ENCODE assay signal across 23 mouse cellular contexts in the genomic region with DNA sequence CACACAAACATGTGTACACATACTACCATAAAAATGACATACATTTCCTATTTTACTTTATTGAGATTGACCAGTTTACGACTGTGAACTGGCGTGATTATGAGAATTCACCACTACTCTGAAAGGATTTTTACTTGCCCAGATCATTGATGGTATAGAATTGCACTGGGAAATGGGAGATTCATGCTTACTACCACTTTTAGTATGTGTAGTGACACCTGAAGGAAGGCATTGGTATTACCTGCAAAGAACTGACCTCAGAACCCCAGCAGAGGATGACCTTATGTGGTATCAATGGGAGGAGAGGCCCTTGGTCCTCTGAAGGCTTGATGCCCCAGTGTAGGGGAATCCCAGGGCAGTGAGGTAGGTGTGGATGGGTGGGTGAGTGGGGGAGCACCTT.
A peak's percentile ranks its signal among the peaks of the same experiment; 100 is the strongest.
DNase-seq lines count a peak whose midpoint lies in the region; ATAC-seq and TF ChIP-seq lines count a peak whose summit lies in the region.
"Had no signal": no experiment of that assay in that cellular context is flagged by ENCODE, and none has a peak within 500 bp of the region (broad histone marks: within the 10 kb centered on the region; RNA-seq: fewer than 3 reads in every experiment).

No protein-coding gene starts in this region.

- peak; percentile 25 for TF ChIP-seq CTCF in E14TG2a.4 (conservative IDR thresholded peaks at IDR 0.05; ENCODE audit: low read length)

- ATAC-seq in kidney, embryonic 15.5 days (replicated peaks; ENCODE audit: low FRiP score), result peak; percentile 54; the same call in 1 of the 2 replicates
- ATAC-seq: intestine, embryonic 16.5 days; midbrain, embryonic 16.5 days had no signal

- no peaks in the 10 kb centered on the region for H3K27me3 ChIP-seq in kidney, embryonic 15.5 days
- H3K27me3 ChIP-seq in E14TG2a.4 (ENCODE audit: insufficient read depth, low read length), result no peaks in the 10 kb centered on the region
- H3K27me3 ChIP-seq: embryonic facial prominence, embryonic 15.5 days; hindbrain, embryonic 15.5 days; megakaryocyte, embryonic 14.5 days had no signal

- H3K4me1 ChIP-seq in kidney, embryonic 15.5 days, result no peaks in the 10 kb centered on the region
- H3K4me1 ChIP-seq in E14TG2a.4 (replicated peaks; ENCODE audit: low read depth, low read length), result no peaks in the 10 kb centered on the region
- H3K4me1 ChIP-seq: embryonic facial prominence, embryonic 15.5 days; forebrain, embryonic 10.5 days; hindbrain, embryonic 15.5 days; megakaryocyte, embryonic 14.5 days had no signal

- no peak overlapping the region for H3K4me3 ChIP-seq in kidney, embryonic 15.5 days (replicated peaks)
- H3K4me3 ChIP-seq in E14TG2a.4 (replicated peaks; ENCODE audit: low read length), result no peak overlapping the region
- H3K4me3 ChIP-seq: embryonic facial prominence, embryonic 15.5 days; forebrain, embryonic 10.5 days; hindbrain, embryonic 15.5 days; megakaryocyte, embryonic 14.5 days had no signal

- H3K36me3 ChIP-seq in kidney, embryonic 15.5 days, result no peaks in the 10 kb centered on the region
- no peaks in the 10 kb centered on the region for H3K36me3 ChIP-seq in E14TG2a.4 (ENCODE audit: insufficient read depth, low read length)
- H3K36me3 ChIP-seq: embryonic facial prominence, embryonic 15.5 days; forebrain, embryonic 10.5 days; hindbrain, embryonic 15.5 days had no signal

- H3K9ac ChIP-seq in kidney, embryonic 15.5 days, result no peak overlapping the region
- H3K9ac ChIP-seq: embryonic facial prominence, embryonic 15.5 days; hindbrain, embryonic 15.5 days had no signal

- no peak overlapping the region for H3K4me2 ChIP-seq in kidney, embryonic 15.5 days
- H3K4me2 ChIP-seq: embryonic facial prominence, embryonic 15.5 days; hindbrain, embryonic 15.5 days; liver, embryonic 11.5 days had no signal

- no peak overlapping the region for H3K27ac ChIP-seq in kidney, embryonic 15.5 days
- H3K27ac ChIP-seq: embryonic facial prominence, embryonic 15.5 days; forebrain, embryonic 10.5 days; hindbrain, embryonic 15.5 days had no signal

- WGBS in kidney, embryonic 15.5 days, result 88% methylated on average over 2 of the region's 2 CpGs

- H3K9me3 ChIP-seq in kidney, embryonic 15.5 days (replicated peaks), result no peaks in the 10 kb centered on the region
- H3K9me3 ChIP-seq in E14TG2a.4 (ENCODE audit: low read length), result no peaks in the 10 kb centered on the region
- H3K9me3 ChIP-seq: embryonic facial prominence, embryonic 15.5 days; forebrain, embryonic 10.5 days; hindbrain, embryonic 15.5 days; megakaryocyte, embryonic 14.5 days had no signal

- no peak for DNase-seq in kidney, postnatal 4 days
- DNase-seq in A20 (ENCODE audit: low read depth, low spot score), result peak; percentile 53
- peak; percentile 50 for DNase-seq in ZHBTc4 (ENCODE audit: low read depth, low spot score)
- no peak for DNase-seq in testis, postnatal 10 days (ENCODE audit: low spot score)
- DNase-seq in gastrocnemius, adult 8-10 months (ENCODE audit: low spot score in 2 of 2), result no peak
- DNase-seq: adrenal gland, postnatal 25 days; cerebellum, adult 11 months; cerebellum, postnatal 14 days; gastrocnemius, postnatal 14 days; heart, adult 18-20 months; heart, postnatal 36 days; lung, adult 18-20 months; lung, postnatal 14 days; retina, postnatal 1 day had no signal

Comparison
In these comparisons a context has a peak if more than half of its experiments do, and no peak if none do; other contexts are left out.
1. DNase-seq: peak in A20 (single experiment) and ZHBTc4 (single experiment); none in kidney, postnatal 4 days (0 of 2), testis, postnatal 10 days (single experiment) and gastrocnemius, adult 8-10 months (0 of 2).